Mouse (Mus musculus) kidney, postnatal 36 days (tissue): Measurements from ENCODE around the gene Dync1li1.
A peak's percentile ranks its signal among the peaks of the same experiment; 100 is the strongest.
"Not testable (repeated sequence)": the region's sequence is repeated elsewhere in the genome, so short reads cannot be mapped to it uniquely, and the experiment has no call there.

ENCODE experiments used
- DNase-seq, 2 experiments: peaks; one replicate each; pipeline ENCODE4 v3.0.0; 2021 to 2022; ENCODE audit warnings: mixed read lengths in 2 of 2

The Dync1li1 gene

GRCm38 (mm10) chr9:114688252-114688952 is at the start of gene Dync1li1:
Gene Dync1li1, plus strand, starts transcription at chr9:114688790.
- peak; percentile 98 to 99 for DNase-seq

DNA sequence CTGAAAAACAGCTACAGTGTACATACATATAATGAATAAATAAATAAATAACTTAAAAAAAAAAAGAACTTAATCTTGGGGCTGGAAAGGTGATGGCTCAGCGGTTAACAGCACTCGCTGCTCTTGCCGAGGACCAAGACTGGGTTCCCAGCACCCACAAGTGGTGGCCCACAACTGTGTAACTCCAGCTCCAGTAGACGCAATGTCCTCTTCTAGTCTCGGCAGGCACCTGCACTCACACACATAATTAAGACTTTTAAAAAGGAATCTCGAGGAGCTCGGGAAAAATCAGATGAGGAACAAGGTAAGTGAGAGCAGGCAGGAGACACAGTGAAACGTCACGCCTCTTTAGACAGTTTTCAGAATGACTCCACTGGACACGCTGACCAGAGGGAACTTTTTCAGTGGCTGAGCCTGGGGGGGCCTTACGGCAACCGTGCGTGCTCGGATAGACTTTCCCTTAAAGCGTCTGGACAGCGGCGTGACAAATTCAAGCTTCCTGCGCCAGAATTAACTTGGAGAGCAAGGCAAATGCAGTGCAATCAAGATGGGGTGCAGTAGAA is 49.3 kb upstream of the Dync1li1 start:
- DNase-seq, result no peak

- DNase-seq, result peak; percentile 98 to 100
Observed at GRCm38 (mm10) chr9:114639839-114640646, 48.5 kb upstream of the Dync1li1 start, which contains the start of gene Cnot10. Gene Cnot10, minus strand, starts transcription at chr9:114640184.

- DNase-seq, result no peak
Observed at GRCm38 (mm10) chr9:114646556-114647505, 41.8 kb upstream of the Dync1li1 start.

DNA sequence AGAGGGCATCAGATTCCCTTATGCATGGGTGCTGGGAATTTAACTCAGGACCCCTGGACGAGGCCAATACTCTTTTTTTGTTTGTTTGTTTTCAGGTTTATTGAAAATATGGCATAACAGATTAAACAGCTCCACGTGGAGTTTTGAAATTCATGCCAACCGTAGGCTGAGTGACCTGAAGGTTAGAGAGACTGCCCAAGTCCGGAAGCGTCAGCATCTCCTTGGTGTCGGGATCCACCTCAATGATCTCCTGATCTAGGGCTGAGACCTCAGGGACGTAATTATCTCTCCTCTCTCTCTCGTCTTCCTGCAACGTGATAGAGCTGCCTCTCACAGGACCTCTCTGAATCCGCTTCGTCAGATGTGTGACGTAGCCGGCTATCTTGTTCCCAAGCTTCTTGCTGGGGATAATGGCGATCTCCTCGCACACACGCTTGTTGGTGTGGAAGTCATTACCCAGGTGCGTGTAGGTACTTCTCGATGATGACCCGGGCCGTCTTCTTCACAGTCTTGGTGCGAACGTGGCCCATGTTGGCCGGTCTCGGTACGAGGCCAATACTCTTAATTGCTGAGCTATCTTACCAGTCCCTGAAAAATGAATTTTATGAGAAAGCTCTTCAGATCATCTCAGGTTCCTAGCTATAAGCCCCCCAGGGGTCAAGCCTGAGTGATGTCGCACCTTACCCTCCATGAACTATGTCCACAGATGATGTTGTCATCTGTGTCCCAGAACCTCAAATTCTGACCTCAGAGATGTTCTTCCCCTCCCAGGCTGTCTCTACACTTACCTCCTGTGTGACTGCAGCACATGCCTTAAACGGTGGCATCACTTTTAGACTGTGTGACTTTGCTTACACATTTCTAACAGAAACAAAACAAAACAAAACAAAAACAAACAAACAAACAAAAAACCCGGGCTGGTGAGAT is 40.8 kb upstream of the Dync1li1 start:
- peak in 1 of 2 experiments; percentile 32 for DNase-seq

GRCm38 (mm10) chr9:114648472-114648871 is 40.1 kb upstream of the Dync1li1 start:
- not testable (repeated sequence) for DNase-seq

GRCm38 (mm10) chr9:114649371-114649770 is 39.2 kb upstream of the Dync1li1 start:
- DNase-seq, result no peak

- no peak for DNase-seq
Observed at GRCm38 (mm10) chr9:114650938-114651634, 37.5 kb upstream of the Dync1li1 start.

- DNase-seq, result no peak
Observed at GRCm38 (mm10) chr9:114655356-114655755, 33.2 kb upstream of the Dync1li1 start.

DNA sequence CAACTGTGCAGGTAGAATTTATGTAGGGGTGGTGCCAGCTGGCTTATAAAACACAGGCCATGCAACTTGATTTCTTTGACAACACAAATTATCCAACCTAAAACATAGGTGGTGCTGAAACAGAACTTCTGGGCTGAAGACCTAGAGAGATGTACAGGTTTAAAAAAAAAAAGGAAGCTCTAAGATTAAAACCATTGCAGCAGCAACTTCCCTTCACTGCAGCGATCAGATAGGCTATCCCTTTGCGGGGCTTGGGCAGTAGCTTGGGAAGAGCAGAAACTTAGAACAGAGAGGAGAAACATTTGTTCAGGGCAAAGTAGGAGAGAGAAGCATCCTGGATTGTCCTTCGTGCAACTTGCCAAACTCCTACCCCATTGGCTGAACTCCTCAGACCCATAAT is 31.9 kb upstream of the Dync1li1 start:
- no peak for DNase-seq

DNA sequence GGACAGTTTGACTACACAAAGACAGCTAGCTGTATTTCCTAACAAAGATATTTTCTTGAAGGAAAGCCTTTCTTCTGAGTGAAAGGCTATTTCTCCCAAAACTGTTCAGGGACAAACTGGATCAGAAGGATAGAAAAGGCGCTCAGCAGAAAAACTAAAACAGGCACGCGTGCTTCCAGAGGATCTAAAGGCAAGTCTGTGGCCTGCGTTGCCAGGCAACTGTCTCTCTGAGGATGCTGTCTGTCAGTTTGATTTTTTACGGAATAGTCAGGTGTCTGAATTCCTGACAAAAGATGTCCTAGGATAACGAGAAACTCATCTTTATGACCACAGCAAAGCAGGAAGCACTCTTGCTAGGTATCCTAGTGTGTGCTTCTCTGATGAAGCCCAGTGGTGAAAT is 28.1 kb upstream of the Dync1li1 start:
- DNase-seq, result no peak

DNA sequence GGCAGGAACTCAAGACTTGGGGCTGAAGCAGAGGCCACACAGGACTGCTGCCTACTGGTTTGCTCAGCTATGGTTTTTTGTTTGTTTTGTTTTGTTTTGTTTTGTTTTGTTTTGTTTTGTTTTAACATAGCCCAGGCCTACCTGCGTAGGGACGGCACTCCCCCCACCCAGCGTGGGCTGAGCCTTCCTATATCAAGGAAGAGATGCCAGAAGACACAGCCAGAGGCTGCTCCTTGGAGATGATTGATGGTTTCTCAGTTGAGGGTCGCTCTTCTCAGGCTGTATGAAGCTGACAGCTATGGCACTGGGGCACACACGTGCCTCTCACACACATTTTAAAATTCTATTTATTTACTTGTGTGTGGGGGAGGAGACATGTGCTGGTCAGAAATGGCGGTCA is 27.6 kb upstream of the Dync1li1 start:
- DNase-seq, result no peak

- peak; percentile 35 to 56 for DNase-seq
Observed at GRCm38 (mm10) chr9:114661991-114662390, 26.6 kb upstream of the Dync1li1 start.

DNA sequence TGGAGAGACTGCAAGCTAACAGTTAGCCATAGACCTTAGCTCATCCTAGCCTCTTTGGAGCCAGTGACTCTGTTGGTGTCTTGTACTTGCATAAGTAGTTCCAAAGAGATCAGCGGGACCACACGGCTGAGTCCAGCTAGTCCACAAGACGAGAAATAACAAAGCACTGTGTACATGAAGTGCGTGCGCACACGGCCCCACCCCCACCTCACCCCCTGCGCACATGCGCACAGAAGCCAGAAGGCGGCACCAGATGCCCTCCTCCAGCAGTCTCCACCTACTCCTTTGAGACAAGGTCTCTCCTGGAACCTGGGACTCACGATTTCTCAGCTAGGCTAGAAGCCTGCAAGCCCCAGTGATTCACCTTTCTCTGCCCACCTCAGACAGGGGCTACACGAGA is 24.8 kb upstream of the Dync1li1 start:
- DNase-seq, result no peak

DNA sequence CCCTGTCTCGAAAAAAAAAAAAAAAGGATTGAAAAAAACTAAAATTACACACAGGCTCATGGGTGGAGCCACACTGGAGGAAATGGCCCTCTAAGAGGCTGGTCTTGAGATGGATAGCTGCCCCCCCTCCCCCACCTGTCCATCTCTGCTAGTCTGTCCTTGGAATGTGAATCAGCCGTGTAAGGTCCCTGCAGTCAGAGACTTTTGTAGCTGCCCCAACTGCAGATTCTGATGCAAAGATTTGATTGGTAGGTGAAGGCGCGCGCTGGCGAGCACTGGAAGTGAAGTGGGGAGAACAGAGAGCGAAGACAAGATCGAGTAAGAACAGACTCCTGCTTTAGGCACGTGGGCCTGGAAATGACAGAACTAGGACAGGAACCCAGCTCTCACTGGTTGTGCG is 21.7 kb upstream of the Dync1li1 start:
- no peak for DNase-seq

- no peak for DNase-seq
Observed at GRCm38 (mm10) chr9:114668047-114668446, 20.5 kb upstream of the Dync1li1 start.

DNA sequence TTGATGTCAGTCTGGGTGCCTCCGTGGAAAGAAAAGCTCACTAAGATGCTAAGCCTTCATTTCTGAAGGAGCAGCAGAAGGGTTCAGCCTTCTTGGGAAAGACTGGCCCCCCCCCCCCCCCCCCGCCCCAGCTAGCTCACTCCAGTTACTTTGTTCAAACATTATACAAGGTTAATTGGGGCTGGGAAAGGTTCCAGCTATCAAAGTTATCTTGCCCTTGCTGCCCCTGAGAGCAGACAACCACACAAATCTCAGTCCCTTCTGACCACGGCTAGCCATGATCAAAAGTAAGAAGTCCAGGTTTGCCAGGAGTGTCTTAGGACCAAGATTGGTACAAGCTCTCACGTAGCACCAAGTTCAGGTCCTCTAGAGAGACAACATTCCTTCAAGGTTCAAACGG is 19.6 kb upstream of the Dync1li1 start:
- DNase-seq, result peak; percentile 34 to 70

GRCm38 (mm10) chr9:114671946-114672345 is 16.6 kb upstream of the Dync1li1 start:
- DNase-seq, result no peak

DNA sequence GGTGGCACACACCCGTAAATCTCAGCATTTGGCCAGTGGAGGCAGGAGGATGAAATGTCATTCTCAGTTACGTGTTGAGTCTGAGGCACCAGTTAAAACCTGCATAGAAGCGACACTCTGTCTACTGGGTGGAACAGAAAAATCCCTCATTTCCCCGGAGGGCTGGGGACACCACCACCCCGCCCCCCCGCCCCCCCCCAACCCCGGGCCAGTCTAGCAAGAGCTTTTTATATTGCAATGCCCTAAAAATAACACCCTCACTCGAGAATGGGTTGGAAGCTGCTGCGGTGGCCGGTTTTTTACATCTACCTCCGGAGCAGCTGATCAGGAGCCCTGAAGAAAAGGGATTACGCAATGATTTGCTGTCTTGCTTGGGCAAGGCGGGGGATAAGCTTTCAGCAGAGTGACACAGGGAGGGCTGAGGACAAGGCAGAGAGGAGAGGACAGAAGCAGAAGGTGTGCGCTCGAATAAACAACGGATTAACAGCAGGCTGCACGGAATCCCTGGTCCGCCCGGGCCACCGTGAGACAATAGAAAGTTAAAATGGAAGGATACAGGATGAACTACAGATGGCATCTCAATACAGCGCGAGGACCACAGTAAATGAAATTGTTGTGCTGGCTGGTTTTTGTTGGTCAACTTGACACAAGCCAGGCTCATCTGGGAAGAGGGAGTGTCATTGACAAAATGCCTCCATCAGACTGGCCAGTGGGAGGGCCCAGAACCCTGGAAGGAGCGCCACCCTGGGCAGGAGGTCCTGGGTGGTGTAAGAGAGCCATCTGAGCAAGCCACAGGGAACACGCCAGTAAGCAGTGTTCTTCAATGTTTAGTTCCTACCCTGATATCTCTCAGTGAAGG is 15.7 kb upstream of the Dync1li1 start:
- DNase-seq, result peak; percentile 26 to 49

DNA sequence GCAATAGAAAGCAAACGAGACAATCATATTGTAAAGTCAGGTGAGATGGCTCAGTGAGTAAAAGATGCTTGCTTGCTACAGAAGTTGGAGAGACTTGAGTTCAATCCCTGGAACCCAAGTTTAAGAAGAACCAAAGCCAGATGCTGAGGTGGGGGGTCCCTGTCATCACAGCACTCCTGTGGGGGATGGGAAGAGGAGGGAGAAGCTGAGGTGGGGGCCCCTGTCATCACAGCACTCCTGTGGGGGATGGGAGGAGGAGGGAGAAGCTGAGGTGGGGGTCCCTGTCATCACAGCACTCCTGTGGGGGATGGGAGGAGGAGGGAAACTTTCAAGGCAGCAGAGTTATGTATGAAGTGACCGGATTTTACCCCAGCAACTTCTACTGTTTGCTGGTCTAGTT is 15.0 kb upstream of the Dync1li1 start:
- no peak for DNase-seq
